Mouse (Mus musculus) spleen, adult 10 weeks (tissue): ENCODE measurements around the gene Larp7. TPM values are rescaled to one million over a fixed set of nuclear protein-coding genes. Genes with fewer than 3 reads are reported as not detected.

Experiments used
- polyA plus RNA-seq: library from polyadenylated mRNA; stranded (reverse); fragments of 350-450 nt; fragmentation: Illumina TruSeq; extraction: RNeasy Lipid Tissue Mini Kit (QIAGEN cat#74804); gene quantifications from one replicate; pipeline ENCODE4 v1.2.3, GENCODE M21; 2015; ENCODE audit warnings: low replicate concordance; ENCODE audit not compliant: insufficient read depth

The Larp7 gene
- polyA plus RNA-seq, result 59.5 TPM

GRCm38 (mm10) chr3:127552973-127553719 lies at the start of gene Larp7, which contains the start of gene Zgrf1:
TSS of gene Larp7 (minus strand) at chr3:127553349.
TSS of gene Zgrf1 (plus strand) at chr3:127553489.

DNA sequence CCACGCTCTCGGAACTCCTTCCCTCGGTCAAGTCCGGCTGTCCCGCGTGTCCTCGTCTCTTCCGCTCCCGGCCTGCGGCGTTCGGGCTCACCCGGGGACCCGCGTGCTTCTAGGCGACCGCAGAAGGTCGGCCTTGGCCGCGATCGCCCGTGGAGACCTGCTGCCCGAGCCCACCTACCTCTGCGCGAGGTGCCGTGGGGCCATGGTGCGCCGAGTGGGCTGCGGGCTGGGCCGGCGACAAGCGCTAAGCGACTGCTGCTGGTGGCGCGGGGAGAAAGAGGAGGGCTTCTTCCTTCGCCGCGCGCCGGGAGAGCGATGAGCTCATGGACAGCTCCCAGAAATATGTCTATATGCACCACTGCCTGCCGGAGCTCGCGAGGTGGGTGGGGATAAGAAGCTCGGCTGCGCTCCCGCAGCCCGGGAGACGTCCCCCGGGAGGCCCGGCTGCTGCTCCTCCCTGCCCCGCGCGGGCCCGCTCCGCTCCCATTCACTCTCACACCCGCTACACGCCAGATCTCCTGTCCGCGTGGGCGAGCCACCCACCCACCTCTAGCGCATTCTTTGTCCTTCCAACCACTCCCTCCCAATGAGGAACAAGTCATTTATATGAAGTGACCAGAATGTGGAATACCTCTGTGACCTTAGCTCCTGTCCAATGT lies 54.3 kb downstream of the Larp7 start, which contains the start of gene Ank2:
Gene Ank2, minus strand, starts transcription at position 609 of the 659 bp plus-strand sequence.

Other genes with a start within 250 kb of the Larp7 start
- gene Ank2, start 54.0 kb downstream of the Larp7 start, polyA plus RNA-seq, result 5.8 TPM
- 5.8 TPM for gene Zgrf1, start 140 bp upstream of the Larp7 start, polyA plus RNA-seq
- gene Neurog2, start 79.8 kb upstream of the Larp7 start, polyA plus RNA-seq, result not detected
- 11.0 TPM for gene Alpk1, start 227.2 kb upstream of the Larp7 start, polyA plus RNA-seq
- gene Tifa, start 236.5 kb upstream of the Larp7 start, polyA plus RNA-seq, result 55.8 TPM